Mouse (Mus musculus) frontal cortex, adult (tissue): ENCODE measurements at regions not wholly inside any gene's neighbourhood (a gene's known extent, or its start where the extent isn't known, plus 50 kb on each side); places are given as distances from the start of the nearest gene placed in this dataset.

Source experiments
- ATAC-seq: cut with Nextera tagmentation; 2 replicates; pipeline ENCODE4 v1.9.2; 2017; ENCODE audit warnings: mild to moderate bottlenecking, moderate library complexity, mixed read lengths; ENCODE audit not compliant: low TSS enrichment

- no peak for ATAC-seq
Observed at GRCm38 (mm10) chr14:58208401-58208800, 138.1 kb downstream of the Fgf9 start.

DNA sequence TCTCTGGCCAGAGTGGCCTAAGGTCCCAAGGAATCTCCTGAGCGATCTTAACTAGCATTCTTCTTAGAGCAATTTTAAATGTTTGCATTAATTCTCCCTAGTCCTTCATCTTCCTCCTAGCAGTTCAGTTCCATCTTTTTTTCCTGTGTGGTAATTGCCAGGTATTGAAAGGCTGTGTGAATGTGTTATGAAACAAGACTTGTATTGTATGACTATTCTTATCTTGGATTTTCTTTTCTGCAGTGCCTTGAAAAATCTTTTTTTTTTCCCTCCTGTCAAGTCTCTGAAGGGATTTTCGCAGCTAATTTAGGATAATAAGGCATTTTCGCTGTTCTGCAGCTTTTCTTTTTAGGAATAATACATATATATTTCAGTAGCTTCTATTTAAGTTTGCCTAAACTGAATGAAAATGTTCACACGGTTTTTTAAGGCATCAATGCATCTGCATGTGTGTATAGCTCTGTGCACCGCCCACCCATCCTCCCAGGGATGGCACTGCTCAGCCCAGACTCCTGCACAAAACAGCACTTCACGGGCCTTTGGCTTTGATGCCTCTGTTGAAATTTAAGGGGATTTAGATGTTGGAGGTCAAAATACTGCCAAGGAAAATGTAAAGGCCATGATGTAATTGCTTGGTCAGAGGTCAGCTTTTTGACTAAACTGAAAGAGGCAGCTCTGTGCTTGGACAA, 132.4 kb downstream of the Fgf9 start:
- ATAC-seq, result peak; percentile 99

GRCm38 (mm10) chr14:58189948-58190347, 119.6 kb downstream of the Fgf9 start:
- ATAC-seq, result no peak

GRCm38 (mm10) chr14:58182869-58183268, 112.5 kb downstream of the Fgf9 start:
- no peak for ATAC-seq

DNA sequence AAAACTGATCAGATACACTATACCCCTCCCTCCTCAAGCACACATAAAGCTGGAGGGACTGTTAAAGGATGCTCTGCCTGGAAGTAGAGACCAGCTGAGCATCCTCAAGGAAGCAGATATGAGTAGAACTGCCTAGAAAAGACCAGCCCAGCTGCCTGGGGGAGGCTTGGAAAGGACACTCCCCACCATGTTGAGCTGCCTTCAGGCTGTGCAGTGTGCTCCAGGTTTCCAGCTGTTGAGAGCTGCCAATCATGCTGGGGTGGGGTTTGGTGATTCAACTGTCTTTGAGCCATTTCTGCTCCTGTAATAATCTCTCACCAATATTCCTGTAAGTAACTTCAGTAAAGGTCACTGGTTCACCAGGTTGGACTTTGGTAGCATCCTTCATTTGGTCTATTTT, 110.4 kb downstream of the Fgf9 start:
- no peak for ATAC-seq

GRCm38 (mm10) chr14:58175651-58176363, 105.5 kb downstream of the Fgf9 start:
- no peak for ATAC-seq

DNA sequence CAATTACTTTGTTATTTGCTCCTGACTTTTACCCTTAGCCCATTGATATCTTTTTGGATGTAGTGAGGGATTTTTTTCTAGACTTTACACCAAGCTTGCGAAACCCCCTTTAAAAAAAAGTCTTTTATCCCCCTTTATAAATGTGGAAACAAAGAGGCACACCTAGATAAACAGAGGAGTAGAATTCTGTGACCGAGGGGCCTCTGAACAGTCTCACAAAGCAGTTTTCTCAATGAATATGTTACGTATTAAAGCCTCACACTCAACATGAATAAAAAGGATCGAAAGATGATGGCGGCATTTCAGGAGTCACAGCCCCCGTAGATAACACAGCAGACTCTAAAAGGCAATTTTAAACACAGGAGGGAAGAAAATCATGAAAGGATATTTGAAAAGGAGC, 104.2 kb downstream of the Fgf9 start:
- ATAC-seq, result no peak

- ATAC-seq, result no peak
Observed at GRCm38 (mm10) chr14:58168920-58169319, 98.6 kb downstream of the Fgf9 start.
